Mouse (Mus musculus) ovary, postnatal 36 days (tissue): ENCODE measurements around the gene 1700109H08Rik.
"Not testable (repeated sequence)": the region's sequence is repeated elsewhere in the genome, so short reads cannot be mapped to it uniquely, and the experiment has no call there.

ENCODE experiments used
- DNase-seq: peaks from one replicate; pipeline ENCODE4 v3.0.0; 2022; ENCODE audit warnings: low spot score, mixed read lengths

The 1700109H08Rik gene

DNA sequence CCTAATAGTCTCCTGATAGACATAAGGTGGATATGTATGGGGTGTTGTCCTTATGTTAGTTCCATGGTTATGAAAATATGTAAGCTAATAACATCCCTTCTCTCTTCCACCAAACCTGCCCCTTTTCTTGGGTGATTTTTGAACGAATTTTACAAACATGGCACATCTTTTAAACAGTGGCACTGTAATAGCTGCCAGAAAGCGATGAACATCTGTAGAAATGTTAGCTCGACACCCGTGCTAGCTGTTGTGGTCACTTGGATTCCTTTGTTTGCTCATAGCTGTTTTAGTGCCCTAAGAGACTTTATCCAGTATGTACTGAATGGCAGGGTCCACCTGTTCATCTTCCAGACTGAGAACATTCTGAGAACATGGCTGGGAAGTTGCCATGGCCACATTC is at the start of gene 1700109H08Rik:
TSS of gene 1700109H08Rik (plus strand) at position 301 of the 400 bp plus-strand sequence.
- no peak for DNase-seq

DNA sequence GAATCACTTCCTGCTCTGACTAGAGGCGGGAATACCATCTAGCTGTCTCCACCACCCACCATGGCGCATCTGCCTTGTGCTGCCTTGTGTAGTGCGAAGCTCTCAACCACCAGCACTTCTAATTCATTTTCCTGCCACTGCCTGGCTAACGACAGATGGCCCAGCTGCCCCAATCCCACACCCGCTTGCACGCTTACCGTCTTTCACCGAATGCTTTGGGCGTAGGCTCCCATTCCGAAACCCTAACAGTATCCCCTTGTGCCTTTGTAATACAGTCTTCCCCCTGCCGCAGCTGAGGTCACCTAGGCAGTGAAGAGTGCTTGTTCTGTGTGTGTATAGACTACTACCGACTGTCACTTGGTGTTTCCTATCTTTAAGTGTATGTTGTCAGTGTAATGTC is 49.6 kb upstream of the 1700109H08Rik start:
- DNase-seq = no peak

DNA sequence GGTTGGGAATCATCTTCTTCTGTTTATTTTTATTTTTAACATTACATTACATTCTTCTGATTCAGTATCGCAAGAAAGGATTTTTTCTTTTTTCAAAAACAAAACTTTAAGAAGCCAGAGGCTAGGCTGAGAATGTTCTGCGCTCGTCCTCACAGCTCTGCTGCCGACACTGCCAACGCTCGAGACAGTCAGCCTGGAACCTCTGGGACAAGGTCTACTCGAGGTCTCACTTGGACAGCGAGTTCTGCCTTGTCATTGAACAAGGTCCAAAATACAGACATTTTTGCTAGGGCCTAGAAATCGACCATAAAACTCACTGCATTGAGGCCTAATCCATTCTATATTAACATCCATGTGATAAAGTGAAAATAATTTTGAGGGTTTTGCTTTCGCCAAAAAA is 48.5 kb upstream of the 1700109H08Rik start:
- DNase-seq = no peak

DNA sequence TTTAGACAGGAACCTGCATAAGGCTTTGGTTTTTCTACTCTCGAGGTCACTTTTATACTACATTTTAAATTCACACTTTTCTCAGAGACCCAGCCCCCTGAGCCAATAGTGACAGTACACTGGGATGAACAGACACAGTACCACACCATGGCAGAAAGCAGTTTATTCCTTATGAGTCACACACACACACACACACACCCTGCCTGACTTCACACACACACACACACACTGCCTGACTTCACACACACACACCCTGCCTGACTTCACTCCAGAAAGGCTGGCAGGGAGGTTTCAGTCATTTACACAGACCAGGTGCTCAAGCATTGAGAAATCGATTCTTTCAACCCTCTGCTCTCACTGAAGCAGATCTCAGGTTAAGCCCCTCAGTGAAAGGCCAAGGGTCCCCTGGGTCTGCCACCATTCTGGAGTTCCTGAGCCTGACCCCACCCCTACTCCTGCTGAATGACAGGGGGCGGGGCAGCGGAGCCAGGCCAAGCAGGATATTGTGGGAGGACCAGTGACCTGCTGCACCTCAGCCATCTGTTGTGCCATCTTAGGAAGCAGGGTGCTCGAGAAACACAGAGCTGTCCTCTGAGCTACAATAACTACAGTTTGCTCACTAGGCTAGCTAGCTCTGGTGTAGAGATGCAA is 44.2 kb upstream of the 1700109H08Rik start:
- no peak for DNase-seq

DNA sequence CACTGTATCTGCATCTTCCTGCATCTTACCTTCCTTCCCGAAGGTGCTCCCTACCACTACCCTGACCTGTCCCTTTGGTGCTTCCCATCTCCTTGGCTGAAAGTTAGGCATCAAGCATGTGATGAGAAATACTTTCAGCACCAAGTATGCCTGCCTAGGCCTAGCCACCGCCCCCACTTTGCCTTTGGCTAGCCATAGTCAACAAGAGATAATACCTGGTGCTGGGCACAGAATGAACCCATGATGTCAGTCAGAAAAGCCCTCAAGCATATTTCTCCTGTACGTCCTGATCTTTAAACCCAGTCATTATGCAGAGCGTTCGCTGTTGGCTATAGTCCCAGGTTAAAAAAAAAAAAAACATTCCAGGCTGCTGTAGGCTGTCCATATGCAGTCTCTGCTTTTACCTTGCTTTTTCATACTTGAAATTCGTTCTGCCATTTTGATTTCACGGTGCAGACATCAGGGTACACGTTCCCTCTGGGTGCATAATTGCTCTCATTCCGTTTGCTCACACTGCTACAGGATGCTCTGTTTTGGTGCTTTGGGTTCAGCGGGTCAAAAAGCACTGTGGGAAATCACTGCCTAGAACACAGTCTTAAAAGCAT is 41.7 kb upstream of the 1700109H08Rik start:
- no peak for DNase-seq

DNA sequence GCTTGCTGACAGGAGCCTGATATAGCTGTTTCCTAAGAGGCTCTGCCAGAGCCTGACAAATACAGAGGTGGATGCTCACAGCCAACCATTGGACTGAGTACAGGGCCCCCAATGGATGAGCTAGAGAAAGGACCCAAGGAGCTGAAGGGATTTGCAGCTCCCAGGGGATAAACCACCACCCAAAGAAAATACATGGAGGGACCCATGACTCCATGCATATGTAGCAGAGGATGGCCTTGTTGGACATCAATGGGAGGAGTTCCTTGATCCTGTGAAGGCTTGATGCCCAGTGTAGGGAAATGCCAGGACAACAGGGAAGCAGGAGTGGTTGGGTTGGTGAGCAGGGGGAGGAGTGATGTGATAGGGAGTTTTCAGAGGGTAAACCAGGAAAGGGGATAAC is 39.3 kb upstream of the 1700109H08Rik start:
- not testable (repeated sequence) for DNase-seq

DNA sequence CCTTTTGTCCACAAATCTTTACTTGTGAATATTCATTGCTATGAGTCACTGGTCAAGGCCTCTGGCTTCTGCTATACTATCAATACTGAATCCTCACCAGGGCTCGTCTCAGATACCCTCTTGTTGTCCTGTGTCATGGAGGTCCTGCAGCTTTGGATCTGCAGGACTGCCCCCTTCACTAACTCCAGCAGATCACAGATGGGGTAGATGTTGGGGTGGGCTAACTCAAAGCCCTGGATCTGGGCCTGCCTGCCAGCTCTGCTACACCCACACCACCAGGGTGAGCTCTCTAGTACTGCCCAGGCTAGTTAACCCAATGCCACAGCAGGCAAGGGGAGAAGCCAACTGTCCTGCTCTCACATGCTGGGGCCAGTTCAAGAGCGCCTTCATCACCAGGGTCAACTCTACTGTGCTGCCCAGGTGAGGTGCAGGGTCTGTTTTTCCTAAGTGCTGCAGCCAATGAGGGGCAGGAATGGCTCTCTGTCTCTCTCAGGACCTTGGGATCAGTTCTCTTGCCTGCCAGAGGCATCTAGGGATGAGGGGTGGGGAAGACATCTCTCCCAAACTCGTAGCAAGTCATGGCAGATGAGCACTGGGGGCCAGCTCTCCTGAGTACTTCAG is 34.7 kb upstream of the 1700109H08Rik start:
- no peak for DNase-seq

DNA sequence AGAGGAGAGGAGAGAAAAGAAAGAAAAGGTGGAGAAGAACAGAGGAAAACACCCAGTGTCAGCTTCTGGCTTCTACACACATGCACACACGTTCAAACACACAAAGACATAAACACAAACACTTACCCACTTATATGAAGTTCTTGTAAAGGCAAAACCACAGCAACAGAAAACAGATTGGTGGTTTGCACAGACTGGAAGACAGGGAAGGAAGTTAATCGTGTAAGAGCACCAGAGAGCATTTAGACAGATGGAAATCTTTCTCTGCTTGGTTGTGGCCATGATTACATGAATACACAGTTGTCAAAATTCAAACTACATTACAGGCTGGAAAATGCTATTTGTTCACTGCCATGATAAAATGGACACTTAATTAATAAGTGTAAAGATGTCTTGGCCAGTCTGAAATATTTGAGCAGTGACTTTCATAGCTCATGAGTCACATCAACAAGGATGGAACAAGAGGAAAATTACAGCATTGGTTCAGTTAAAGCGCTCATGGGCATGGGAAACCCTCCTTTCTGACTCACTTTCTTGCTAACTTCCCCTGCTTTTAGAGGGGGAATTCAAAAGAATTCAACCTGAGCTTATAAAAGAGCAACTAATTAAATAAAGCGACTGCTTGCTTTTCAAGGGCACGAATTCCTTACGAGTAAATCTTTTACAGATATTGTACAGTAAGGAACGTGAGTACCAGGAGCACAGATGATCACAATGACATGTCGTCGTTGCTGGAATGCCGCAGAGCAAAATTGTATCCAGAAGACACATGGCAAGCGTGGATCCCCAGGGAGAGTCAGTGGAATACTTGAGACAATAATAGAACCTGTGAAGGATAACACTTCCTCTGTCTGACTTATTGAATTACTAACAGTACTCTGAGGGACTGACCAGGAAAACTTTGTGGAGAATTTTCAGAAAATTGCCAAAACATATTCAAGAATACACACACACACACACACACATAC is 32.6 kb upstream of the 1700109H08Rik start:
- no peak for DNase-seq

DNA sequence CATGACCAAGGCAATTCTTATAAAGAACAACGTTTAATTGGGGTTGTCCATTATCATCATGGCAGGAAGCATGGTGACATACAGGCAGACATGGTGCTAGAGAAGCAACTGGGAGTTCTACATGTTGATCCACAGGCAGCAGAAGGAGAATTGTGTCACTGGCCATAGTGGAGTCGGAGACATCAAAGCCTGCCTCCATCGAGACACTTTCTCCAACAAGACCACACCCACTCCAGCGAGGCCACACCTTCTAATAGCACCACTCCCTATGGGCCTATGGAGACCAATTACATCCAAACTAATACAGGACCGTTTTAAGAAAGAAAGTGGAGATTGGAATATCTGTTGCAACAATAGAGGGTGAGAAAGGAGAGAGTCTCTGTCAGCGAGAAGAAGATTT is 29.5 kb upstream of the 1700109H08Rik start:
- no peak for DNase-seq

DNA sequence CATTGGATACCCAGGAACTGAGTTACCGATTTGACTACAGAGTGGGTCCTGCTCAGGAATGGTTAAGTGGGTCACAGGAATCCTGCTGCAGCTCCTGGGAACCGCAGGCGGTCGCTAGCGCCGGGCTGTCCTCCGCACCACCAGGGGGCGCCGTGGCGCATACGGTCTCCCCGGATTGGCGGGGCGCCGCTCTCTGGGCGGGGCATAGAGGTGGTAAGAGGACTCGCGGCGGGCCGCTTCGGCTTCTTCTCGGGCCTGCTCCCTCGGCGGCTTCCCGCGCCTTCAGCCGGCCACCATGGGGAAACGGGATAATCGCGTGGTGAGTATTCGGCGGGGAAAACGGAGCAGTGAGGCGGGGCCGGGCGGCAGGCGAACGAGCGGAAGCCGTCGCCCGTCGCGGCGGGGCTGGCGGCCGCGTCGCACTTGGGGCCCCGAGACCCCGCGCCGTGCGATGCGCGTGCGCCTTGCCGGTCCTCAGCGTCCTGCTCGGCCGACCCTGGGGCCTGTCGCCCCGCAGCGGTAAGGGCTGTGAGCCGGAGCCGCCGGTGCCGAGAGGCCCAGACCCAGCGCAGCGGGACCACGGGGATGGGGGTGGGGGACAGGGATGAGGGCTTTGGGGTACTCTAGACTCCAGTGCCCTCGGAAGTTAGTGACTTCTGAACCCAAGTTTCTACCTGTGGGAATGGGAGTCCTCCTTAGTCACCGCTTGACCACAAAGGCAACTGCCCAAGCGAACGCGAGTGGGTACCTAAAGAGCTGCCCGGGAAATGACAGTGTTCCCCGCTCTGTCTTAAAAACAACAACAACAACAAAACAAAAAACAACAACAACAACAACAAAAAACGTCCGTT is 27.5 kb upstream of the 1700109H08Rik start, which contains the start of gene Fam133b:
TSS of gene Fam133b (plus strand) at position 205 of the 851 bp plus-strand sequence.
- peak; percentile 97 for DNase-seq

DNA sequence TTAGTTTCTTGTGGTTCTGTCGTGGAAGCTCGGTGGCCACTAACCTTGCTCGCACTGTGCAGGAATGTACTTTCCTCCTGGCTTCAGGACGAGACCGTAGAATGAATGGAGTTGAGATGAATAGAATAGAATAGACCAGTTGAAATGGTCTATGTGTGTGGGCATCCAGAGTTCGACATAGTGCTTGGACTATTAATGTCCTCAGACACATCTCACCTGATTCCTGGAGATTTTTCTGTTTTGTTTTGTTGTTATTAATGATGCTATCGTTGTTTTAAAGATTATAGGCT is 26.9 kb upstream of the 1700109H08Rik start:
- no peak for DNase-seq

DNA sequence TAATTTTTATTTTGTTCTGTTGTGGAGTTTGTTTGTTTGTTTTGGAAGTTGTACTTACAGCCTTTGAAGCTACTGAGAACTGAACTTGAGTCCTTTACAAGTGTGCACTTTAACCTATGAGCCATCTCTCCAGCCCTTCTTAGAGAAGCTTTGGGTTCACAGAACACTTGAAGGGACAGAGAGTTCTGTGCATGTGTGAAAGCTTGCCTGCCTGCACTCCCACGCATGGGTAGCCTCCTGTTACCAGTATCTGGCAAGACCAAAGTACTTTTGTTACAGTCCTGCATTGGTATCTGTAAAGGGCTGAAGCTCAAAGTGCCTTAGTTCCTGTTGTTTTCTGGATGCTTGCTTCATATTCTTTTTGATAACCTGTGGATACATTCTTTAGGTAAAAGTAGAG is 25.1 kb upstream of the 1700109H08Rik start:
- DNase-seq = no peak

DNA sequence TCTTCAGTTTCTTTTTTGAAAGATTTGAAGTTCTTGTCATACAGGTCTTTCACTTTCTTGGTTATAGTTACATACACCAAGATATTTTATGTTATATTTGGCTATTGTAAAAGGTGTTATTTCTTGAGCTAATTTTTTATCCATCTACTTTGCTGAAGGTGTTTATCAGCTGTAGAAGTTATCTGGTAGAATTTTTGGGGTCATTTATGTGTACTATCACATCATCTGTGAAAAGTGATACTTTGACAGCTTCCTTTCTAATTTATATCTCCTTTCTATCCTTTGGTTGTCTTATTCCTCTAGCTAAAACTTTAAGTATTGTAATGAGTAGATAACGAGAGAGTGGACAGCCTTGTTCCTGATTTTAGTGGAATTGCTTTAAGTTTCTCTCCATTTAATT is 19.9 kb upstream of the 1700109H08Rik start:
- no peak for DNase-seq

DNA sequence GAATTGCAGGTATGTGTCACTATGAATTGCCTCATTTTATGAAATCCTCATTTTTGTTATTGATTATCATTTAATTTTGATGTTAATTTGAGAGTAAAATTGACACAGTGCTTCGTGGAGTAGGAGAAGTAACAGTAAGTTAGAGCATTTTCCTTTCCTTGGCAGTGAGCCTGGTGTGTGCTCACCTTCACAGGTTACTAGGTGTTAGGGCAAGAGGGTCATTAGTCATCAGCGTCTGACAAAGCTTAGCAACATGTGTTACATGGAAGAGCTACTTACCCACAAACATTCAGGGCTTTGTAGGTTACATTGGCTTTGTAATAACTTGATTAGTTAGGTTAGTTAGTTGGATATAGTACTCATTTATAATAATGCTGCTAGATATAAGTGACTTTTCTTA is 17.2 kb upstream of the 1700109H08Rik start:
- no peak for DNase-seq

DNA sequence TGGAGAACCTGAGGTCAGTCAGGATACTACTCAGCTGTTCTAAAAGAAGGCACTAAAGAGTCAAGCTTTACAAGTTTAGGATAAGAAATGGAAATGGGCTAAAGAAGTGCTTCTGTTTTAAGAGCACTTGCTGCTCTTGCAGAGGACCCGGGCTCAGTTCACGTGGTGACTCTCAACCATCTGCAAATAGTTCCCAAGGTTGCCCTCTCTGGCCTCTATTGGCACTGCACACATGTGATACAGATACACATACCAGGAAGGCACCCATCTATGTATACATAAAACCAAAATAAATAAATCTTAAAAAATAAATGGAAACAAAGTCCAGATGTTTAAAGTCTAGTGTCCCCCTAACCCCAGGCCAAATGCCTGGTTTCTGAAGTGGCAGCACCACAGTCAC is 3.5 kb downstream of the 1700109H08Rik start:
- no peak for DNase-seq

DNA sequence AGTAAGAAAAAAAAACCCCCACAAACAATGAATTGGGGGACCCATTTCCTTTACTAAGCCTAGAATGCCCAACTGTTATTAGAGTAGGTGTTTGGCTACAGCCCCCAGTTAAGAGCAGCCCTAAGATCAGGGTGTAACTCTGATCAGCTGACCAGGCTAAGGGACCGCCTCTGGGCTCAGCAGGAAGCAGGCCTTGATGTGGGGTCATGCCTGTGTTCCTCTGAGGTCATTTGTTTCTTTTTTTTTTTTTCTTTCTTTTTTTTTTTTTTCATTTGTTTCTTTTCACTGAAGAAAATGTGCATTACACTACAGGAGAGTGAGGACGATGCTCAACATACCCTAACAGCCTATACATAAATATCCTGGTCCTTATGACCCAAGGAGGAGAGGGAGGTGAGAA is 6.6 kb downstream of the 1700109H08Rik start:
- no peak for DNase-seq

DNA sequence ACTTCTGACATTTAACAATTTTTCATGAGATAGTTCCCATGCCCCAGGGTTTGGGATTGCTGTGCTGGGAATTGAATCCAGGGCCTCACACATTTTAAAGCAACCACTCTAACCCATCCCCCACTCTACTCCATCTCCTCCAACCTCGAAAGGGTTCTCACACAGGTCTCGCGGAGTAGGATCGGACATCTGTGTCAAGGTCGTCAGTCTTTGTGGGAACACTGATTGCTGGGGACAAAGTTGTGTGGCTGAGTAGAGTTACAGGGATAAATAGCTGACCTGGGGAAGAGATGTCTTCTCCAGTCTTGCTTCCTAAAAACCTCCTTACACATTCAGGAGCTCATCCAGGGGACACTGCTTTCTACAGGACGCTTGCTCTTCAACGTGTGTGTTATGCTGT is 7.7 kb downstream of the 1700109H08Rik start:
- DNase-seq = no peak

DNA sequence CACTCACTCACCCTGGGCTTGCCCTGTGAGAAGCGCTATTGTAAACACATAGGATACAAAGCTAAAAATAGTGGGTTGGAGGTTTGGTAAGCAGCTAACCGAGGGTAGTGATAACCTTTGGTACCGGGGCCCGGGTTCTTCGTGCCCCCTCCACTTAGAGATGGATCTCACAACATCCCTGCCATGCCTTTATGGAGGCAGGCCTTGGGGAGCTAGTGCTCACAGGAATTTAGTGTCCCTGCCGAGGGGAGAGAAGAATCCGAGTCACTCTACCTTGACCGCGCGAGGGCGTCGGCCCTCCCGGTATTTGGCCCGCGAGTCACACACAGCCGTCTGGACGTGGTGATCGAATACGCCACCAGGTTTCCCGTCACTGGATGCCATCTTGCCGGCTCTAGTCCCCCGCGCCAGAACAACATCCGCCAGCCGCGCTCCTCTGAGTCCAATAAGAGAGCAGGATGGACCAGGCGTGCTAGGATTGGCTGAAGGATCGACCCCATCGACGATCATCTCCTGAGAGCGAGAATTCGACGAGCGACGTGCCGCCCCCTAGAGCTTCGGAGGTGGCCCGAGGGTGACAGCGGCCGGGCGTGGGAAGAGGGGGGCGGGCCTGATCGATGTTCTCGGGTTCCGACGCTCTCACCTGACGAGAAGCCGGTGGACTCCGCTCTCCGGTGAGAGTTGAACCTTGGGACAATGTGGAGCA is 24.5 kb downstream of the 1700109H08Rik start, which contains the start of gene Pex1:
TSS of gene Pex1 (plus strand) at position 374 of the 706 bp plus-strand sequence.
- peak; percentile 92 for DNase-seq

DNA sequence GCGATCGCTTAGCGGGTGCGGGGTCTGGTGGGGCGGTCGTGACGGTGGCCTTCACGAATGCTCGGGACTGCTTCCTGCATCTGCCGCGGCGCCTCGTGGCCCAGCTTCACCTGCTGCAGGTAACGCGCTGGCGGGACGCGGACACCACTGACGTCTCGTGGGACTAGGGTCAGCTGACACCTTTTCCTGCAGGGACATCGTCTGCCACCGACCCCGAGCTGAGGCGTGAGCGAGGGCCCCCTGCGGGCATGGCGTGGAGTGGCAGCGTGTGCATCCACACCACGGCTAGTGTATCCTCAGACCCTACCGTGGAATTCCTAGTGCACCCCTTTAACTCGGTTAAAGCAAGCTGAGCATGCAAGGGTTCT is 25.0 kb downstream of the 1700109H08Rik start, which contains the start of gene Rbm48:
TSS of gene Rbm48 (minus strand) at position 187 of the 368 bp plus-strand sequence.
- peak; percentile 79 for DNase-seq

DNA sequence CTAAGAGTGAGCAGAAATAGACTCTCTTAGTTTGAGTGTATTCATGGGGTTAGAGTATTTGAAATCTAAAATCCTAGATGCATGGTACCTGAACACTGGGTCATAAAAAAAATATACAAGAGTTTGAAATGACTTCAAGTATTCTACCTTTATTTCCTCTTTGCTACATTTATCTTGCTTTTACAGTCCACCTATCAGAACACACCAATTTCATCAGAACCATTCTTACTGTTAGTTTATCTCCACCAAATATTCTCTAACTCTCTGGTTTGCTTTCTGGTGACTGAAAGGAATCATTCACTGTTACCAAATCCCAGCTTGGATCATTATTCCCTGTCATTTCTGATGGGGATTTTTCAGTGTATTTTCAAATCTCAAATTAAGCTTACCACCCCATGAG is 25.8 kb downstream of the 1700109H08Rik start:
- no peak for DNase-seq

DNA sequence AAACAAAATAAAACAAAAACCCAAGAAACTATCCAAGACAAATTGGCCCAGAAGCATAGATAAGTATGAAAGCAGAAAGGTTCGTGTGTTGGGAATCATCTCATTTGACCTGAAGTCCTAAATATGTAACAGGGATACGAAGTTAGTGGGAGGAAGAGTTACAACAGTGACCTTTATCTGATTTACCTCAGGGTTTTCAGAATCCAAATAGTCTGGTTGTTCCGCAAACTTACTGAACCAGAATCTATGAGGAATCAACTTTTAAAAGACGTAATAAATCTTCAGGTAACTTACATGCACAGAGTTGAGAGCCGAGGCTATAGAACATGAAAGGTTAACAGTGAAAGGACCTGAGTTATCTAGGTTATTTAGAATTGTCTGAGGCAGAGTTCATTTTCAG is 27.4 kb downstream of the 1700109H08Rik start:
- DNase-seq = no peak
